Mouse (Mus musculus): ENCODE data around the gene Gm21972.

- TF ChIP-seq POLR2A (IDR thresholded peaks at IDR 0.05; ENCODE audit: borderline replicate concordance, control insufficient read depth, low read depth, low read length): no peak
- TF ChIP-seq CTCF (IDR thresholded peaks at IDR 0.05; ENCODE audit: control insufficient read depth, insufficient read depth, low read length): no peak
Measured at GRCm38 (mm10) chr1:86144001-86144944, 10.8 kb downstream of the Gm21972 start.

Measured in bone marrow, adult 2 months (tissue).